Mouse (Mus musculus) inflammation-experienced regulatory T-cells (primary cell): ENCODE data around the gene Ifnlr1. TPM values are rescaled to one million over a fixed set of nuclear protein-coding genes. Genes with fewer than 3 reads are reported as not detected.

ENCODE experiments used
- polyA plus RNA-seq, 2 experiments: library from polyadenylated mRNA; unstranded; fragments of 100-300 nt; shearing (Covaris generic); gene quantifications; one replicate each; pipeline ENCODE4 v1.2.1; 2017

The Ifnlr1 gene
- polyA plus RNA-seq, result under 1 TPM in 1 of 2 experiments, not detected in 1; 0.48 TPM

GRCm38 (mm10) chr4:135685906-135686567, at the start of gene Ifnlr1:
Gene Ifnlr1, plus strand, starts transcription at chr4:135686287.

DNA sequence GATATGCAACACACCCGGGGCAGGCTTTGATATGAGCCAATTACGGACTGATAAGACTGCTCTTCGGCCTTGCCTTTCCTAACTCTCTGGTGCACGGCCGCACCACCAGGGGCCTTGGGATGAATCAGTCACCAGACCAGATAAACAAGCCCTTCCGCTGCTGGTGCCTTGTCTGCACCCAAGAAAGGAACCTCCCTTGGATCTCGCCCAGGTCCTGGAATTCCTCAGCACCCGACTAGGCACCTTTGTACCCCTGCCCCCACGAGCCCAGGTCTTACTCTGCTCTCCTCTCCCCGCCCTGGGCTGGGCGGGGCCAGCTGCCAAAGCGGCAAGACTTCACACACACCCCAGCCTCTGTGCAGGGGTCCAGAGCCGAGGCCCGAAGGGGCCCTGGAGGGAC, 41.7 kb downstream of the Ifnlr1 start, which contains the start of gene Il22ra1:
Gene Il22ra1 (plus strand): TSS at position 356 of the 400 bp plus-strand sequence.

Other genes with a start within 250 kb of the Ifnlr1 start
- gene Stpg1, start 191.5 kb upstream of the Ifnlr1 start, polyA plus RNA-seq, result under 1 TPM; 0.11 to 0.45 TPM
- 10 to 100 TPM; 13.4 to 21.3 TPM for gene Nipal3, start 191.2 kb upstream of the Ifnlr1 start, polyA plus RNA-seq
- under 1 TPM in 1 of 2 experiments, not detected in 1; 0.56 TPM for gene Grhl3, start 112.7 kb upstream of the Ifnlr1 start, polyA plus RNA-seq
- gene Il22ra1, start 41.9 kb downstream of the Ifnlr1 start, polyA plus RNA-seq, result under 1 TPM in 1 of 2 experiments, not detected in 1; 0.22 TPM
- gene Myom3, start 73.4 kb downstream of the Ifnlr1 start, polyA plus RNA-seq, result 1 to 10 TPM in 1 of 2 experiments, not detected in 1; 1.1 TPM
- 100 to 1,000 TPM; 116 to 134 TPM for gene Srsf10, start 169.5 kb downstream of the Ifnlr1 start, polyA plus RNA-seq
- gene Pnrc2, start 187.6 kb downstream of the Ifnlr1 start, polyA plus RNA-seq, result 100 to 1,000 TPM; 194 to 197 TPM
- 10 to 100 TPM; 13.2 to 14.8 TPM for gene Cnr2, start 209.1 kb downstream of the Ifnlr1 start, polyA plus RNA-seq
- 100 to 1,000 TPM in 1 of 2 experiments, 10 to 100 TPM in 1; 74.6 to 101 TPM for gene Fuca1, start 234.4 kb downstream of the Ifnlr1 start, polyA plus RNA-seq